Mouse (Mus musculus) cerebral cortex, adult 2 months (tissue): Measurements from ENCODE around the gene Bcorl1.

Experiments used
- WGBS: fragments of 180-500 bp; shearing (Covaris S2); methylation state at CpG from one replicate; pipeline ENCODE4 v1.1.7; 2018; 5-methylcytosine and 5-hydroxymethylcytosine counted together

The Bcorl1 gene

DNA sequence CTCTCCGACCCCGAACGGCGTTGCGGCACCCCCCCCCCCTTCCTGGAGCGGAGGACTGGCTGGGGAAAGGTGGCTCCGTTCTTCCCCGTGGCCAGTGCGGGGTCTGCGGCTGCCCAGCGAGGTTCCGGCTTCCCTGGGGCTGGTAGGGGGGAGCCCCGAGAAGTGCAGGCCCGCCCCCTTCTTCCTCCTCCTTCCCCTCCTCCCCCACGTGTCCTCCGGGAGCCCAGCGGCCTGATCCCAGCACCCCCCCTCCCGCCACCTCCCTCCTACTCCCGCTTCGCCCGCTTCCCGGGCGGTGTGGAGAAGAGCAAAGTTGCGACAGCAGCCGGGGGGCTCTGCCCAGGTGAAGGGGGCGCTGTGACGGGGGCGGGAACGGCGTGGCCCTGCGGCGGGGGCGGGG is at the start of gene Bcorl1:
Gene Bcorl1, plus strand, starts transcription at position 218 of the 400 bp plus-strand sequence.
- WGBS, result 8% methylated on average over 13 of the region's 33 CpGs

- WGBS, result 56% methylated on average over 3 of the region's 3 CpGs
These were observed 49.7 kb upstream of the Bcorl1 start for GRCm38 (mm10) chrX:48291413-48291812.

DNA sequence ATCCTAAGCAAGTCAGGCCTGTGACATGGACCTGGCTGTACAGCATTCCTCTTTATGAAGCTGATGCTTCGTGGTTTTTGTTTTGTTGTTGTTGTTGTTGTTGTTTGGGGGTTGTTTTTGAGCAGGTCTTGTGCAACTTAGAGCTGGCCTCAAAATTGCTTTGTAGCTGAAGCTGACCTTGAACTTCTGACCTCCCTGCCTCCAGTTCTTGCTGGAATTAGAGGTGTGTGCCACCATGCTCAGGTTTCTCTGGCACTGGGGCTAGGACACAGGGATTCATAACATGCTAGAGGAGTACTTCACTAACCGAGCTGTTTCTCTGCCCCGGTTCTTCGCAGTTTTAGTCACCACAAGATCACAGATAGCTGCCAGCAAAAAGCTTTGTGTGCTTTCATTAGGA is 35.8 kb upstream of the Bcorl1 start:
- 94% methylated on average over 4 of the region's 4 CpGs for WGBS

DNA sequence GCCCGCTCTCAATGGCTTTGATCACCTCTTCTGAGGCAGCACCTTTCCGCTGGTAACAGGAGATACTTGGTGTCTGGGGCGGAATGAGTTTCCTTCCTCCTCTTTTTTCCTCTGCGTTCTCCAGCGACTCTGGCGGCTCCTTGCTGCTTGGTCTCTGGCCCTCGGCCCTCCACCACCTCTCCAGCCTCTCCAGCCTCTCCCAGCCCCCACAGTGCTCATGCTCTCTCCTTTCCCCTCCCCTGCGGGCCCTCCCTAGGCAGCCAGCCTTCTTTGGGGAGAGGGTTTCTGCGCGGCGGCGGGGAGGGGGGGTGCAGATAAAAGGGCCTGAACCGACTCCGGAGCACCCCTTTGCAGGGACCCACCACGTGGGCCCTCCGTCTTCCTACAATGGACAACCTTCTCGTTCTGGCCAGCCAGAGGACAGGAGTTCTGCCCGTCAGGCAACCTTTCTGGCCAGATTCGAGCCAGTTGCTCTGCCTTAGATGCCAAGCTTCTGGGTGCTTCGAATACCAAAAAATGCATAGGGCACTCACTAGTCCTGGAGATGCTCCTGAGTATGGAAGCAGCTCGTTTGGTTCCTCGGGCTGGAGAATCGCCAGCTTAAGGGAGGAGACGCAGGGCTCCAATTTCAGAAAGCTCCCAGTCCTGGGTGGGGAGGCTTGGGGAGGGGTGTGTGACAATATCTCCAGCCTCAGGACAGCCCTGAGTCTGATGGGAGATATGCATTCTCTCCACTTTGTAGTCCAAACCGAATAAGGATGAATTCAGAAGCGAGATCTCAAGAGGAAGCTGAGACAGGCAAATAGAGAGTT is 30.2 kb upstream of the Bcorl1 start:
- 27% methylated on average over 26 of the region's 26 CpGs for WGBS

DNA sequence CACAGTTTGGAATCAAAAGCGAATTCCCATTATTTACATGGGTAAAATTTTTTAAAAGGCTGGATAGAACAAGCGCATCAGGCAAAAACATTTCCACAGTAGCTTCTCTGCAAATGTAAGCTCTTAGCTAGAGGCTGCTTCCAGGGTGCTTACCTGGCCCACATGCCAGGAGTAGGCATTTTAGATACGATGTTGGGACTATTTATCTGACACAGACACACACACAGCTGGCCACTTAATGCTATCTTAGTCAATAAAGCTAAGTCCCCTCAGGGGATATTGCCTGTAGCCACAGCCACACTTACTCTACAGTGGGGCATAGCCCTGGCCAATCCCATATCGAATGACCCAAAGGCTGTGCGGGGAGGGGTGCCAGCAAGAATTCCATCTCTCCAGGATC is 29.4 kb upstream of the Bcorl1 start:
- 93% methylated on average over 5 of the region's 5 CpGs for WGBS

- WGBS, result 3% methylated on average over 31 of the region's 33 CpGs
These were observed 26.6 kb upstream of the Bcorl1 start for GRCm38 (mm10) chrX:48314530-48315079.

GRCm38 (mm10) chrX:48317444-48317843 is 23.7 kb upstream of the Bcorl1 start:
- WGBS, result 89% methylated on average over 3 of the region's 3 CpGs

- 42% methylated on average over 9 of the region's 9 CpGs for WGBS
These were observed 23.0 kb upstream of the Bcorl1 start for GRCm38 (mm10) chrX:48318194-48318593.

DNA sequence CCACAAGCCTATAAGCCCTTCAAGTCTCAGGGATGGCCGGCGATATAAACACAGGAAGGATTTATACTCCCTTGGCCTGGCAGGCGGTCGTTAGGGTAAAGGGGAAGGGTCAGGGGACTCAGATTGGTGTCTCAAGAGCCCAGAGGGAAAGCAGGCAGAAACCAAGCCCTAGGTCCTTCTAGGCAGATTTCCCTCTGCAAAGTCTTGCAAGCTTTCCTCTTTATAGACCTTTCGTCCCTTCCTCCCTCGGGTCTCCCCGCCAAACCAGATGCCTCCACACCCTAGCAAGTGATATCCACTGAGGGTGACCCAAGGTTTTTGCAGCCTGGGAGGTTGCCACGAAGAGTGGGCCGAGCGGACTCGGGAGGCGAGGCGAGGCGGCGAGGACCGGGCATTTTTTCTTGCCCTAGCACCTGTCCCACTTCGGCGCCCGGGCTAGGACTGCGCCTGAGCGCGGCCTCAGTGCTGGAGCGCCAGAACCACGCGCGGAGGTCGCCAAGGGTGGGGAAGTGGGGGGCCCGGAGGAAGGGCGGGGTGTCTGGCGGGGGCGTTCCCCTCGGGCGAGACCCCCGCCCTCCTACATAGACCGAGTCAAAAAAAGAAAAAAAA is 613 bp upstream of the Bcorl1 start:
- 16% methylated on average over 35 of the region's 35 CpGs for WGBS

DNA sequence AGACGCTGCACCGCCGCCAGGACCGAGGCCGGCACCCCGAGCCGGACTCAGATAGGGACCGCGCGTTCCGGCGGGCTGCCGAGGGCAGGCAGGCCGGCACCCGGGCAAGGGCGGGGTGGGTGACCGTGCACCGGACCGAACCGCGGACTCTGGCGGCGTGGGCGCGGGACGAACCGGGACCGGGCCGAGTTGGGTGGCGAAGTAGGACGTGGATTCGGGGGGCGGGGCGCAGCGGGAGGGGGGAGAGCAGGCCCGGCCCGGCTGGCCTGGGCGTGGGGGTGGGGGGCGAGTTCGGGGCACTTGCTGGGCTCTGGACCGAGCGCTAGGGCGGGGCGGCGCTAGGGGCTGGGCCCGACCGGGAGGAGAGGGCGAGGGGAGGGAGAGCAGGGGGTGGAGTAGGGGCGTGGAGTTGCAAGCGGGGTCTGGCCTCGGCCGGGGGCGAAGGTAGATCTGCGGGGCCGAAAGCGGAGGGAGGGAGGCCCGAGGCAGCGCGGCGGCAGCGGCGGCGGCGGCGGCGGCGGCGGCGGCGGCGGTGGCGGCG is 533 bp downstream of the Bcorl1 start:
- 6% methylated on average over 43 of the region's 73 CpGs for WGBS

GRCm38 (mm10) chrX:48342731-48343130 is 1.6 kb downstream of the Bcorl1 start:
- 11% methylated on average over 13 of the region's 16 CpGs for WGBS

DNA sequence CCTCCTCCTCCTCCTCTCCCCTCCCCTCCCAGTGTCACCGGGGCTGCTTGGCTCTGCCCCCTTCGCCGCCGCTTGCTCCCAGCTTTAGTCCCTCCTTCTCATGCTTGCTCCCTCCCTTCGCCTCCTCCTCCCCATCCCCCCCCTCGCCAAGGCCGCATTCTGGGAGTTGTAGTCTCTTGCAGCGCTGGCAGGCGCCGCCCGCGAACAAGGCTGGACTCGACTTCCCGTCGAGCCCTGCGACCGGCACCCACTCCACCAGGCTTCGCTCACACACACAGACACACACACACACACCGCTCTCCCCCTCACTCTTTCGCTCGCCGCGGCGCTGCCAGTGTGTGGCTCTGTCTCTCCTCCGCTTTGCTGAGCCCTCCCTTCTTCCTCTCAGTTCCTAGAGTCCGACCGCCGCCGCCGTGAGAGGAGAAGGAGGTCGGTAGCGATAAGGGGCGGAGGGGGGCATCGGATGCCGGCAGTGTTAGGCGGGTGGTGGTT is 2.3 kb downstream of the Bcorl1 start:
- 3% methylated on average over 30 of the region's 36 CpGs for WGBS

DNA sequence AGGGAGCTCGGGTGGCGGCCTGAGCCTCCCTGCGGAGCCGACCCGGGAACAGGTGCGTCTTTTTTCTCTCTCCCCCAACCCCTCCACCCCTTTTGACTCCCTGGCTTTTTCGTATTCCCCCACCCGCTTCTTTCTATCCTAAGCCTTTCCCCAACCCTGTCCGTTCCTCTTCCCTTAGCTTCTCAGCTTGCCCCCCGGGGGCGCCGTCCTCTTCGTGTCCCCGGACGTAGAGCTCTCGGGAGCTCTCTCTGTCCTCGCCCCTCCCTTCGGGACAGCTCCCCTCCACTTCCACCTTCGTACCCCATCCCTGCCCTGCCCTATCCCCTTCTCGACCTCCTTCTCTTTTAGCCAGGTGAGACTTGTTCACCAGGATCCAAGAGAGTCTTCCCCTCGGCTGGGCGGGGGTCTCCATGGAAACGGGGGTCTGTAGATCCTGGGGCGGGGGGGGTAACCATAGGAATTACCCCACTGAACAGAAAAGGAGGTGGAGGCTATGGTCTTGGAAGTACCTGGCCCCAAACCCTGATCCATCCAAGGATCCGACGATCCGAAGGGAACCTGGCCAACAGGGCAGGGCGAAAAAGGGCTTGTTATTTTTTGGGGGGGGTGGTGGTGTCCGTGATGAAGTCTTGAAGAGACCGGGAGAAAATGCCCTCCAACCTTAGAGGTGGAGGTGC is 2.9 kb downstream of the Bcorl1 start:
- 2% methylated on average over 24 of the region's 30 CpGs for WGBS

- 5% methylated on average over 37 of the region's 61 CpGs for WGBS
These were observed 3.7 kb downstream of the Bcorl1 start for GRCm38 (mm10) chrX:48344643-48345384.

- WGBS, result 5% methylated on average over 24 of the region's 45 CpGs
These were observed 4.3 kb downstream of the Bcorl1 start for GRCm38 (mm10) chrX:48345385-48345932.

DNA sequence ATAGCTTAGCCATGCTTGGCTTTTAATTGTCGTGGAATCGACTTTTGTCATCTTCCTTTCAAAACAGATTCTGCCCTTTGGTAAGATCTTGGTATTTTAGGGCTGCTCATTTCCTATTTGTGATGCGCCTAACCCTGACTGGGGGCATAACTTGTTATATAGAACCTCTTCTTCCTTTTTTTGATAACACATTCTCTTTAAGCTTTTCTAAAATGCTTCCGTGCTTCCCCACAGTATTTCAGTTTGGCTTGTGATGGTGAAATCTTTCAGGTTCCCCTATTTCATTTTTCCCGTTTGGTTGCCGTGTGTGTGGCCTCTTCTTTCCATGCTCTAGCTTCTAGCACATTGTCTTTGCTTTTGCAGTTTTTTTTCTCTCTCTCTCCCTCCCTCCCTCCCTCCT is 14.2 kb downstream of the Bcorl1 start:
- WGBS, result 85% methylated on average over 6 of the region's 6 CpGs

- WGBS, result 64% methylated on average over 15 of the region's 15 CpGs
These were observed 24.8 kb downstream of the Bcorl1 start for GRCm38 (mm10) chrX:48365836-48366577.

DNA sequence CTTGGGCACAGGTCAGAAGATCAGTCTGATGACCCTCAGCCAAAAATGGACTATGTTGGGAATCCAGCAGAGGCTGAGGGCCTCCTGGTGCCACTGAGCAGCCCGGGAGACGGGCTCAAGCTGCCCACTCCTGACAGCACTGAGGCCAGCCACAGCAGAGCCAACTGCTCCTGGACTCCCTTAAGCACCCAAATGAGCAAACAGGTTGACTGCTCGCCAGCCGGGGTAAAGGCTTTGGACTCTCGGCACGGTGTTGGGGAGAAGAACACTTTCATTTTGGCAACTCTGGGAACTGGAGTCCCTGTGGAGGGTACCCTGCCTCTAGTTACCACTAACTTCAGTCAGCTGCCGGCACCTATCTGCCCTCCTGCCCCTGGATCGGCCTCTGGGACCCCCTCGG is 26.7 kb downstream of the Bcorl1 start:
- WGBS, result 75% methylated on average over 9 of the region's 9 CpGs

DNA sequence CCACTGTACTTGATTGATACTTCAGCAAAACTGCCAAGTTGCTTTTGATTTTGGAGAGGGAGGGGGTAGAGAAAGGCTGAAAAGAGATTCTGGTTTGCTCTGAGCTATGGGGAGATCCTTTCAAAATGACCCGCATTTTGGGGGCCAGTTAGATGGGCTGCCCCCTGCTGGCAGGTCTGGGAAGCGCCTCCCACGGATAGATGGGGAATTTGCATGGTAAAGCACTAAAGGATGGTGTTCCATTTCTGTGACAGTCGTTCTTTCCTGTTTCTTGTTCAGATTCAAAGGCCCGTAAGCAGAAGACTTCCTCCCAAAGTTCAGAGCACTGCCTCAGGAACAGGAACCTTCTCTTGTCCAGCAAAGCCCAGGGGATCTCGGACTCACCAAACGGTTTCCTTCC is 42.5 kb downstream of the Bcorl1 start:
- WGBS, result 42% methylated on average over 7 of the region's 7 CpGs

- whole genome bisulfite sequencing, result 29% methylated on average over 3 of the region's 4 CpGs
These were observed 44.8 kb downstream of the Bcorl1 start for GRCm38 (mm10) chrX:48385927-48386326.
